Mouse (Mus musculus) limb, embryonic 13.5 days (tissue): ENCODE data around the gene Rgs6. TPM values are rescaled to one million over a fixed set of nuclear protein-coding genes. Genes with fewer than 3 reads are reported as not detected.

ENCODE experiments used
- ATAC-seq: fragments of 200-750 bp; cut with Nextera tagmentation; 2 replicates; pipeline ENCODE4 v1.8.0; 2017; ENCODE audit warnings: low read depth, moderate number of reproducible peaks, moderate TSS enrichment; ENCODE audit not compliant: low FRiP score
- H3K27ac ChIP-seq: fragments of 300-500 bp; sonication (generic); 2 replicates; pipeline ENCODE4 v1.5.1; 2015; ENCODE audit warnings: inconsistent platforms, mild to moderate bottlenecking, moderate library complexity
- H3K27me3 ChIP-seq: fragments of 300-500 bp; sonication (generic); 2 replicates; pipeline ENCODE4 v1.6.1; 2015; ENCODE audit warnings: mild to moderate bottlenecking, inconsistent platforms
- H3K36me3 ChIP-seq: fragments of 300-500 bp; sonication (generic); 2 replicates; pipeline ENCODE4 v1.6.1; 2015; ENCODE audit warnings: inconsistent platforms, mild to moderate bottlenecking, moderate library complexity
- H3K4me1 ChIP-seq: fragments of 300-500 bp; sonication (generic); 2 replicates; pipeline ENCODE4 v1.6.1; 2015; ENCODE audit warnings: inconsistent platforms
- H3K4me2 ChIP-seq: fragments of 300-500 bp; sonication (generic); replicated peaks from 2 replicates; pipeline ENCODE4 v1.6.1; 2015; ENCODE audit warnings: inconsistent platforms, mild to moderate bottlenecking, moderate library complexity
- H3K4me3 ChIP-seq: fragments of 300-500 bp; sonication (generic); 2 replicates; pipeline ENCODE4 v1.5.1; 2015; ENCODE audit warnings: moderate library complexity, mild to moderate bottlenecking, inconsistent platforms
- H3K9ac ChIP-seq: fragments of 300-500 bp; sonication (generic); 2 replicates; pipeline ENCODE4 v1.6.1; 2015; ENCODE audit warnings: mild to moderate bottlenecking, inconsistent platforms
- H3K9me3 ChIP-seq: fragments of 300-500 bp; sonication (generic); 2 replicates; pipeline ENCODE4 v1.6.1; 2016; ENCODE audit warnings: inconsistent platforms
- whole genome bisulfite sequencing: fragments of 180-500 bp; shearing (Covaris S2); methylation state at CpG from one replicate; pipeline ENCODE4 v1.1.7; 2015; 5-methylcytosine and 5-hydroxymethylcytosine counted together
- polyA plus RNA-seq: library from polyadenylated mRNA; unstranded; fragments of >200 nt; fragmentation: Nextera tagmentation; extraction: Ambion mirVana; gene quantifications from 2 replicates; pipeline ENCODE4 v1.2.1, GENCODE M21; 2015

The Rgs6 gene
- polyA plus RNA-seq, 1 experiment from 2014 or later: 2.6 TPM

GRCm38 (mm10) chr12:82819991-82820390 lies 231.9 kb downstream of the Rgs6 start:
- Histone ChIP-seq H3K36me3 (no peaks in the 10 kb centered on the region), H3K4me2 (no peak overlapping the region), H3K27ac (no peak overlapping the region), H3K9me3 (no peaks in the 10 kb centered on the region), H3K9ac (no peak overlapping the region), H3K4me1 (no peaks in the 10 kb centered on the region), H3K27me3 (no peaks in the 10 kb centered on the region), H3K4me3 (no peak overlapping the region)
- 81% methylated on average over 6 of the region's 6 CpGs for WGBS
- ATAC-seq: no peak

GRCm38 (mm10) chr12:82822821-82823620 lies 234.9 kb downstream of the Rgs6 start:
- Histone ChIP-seq H3K9ac (no peak overlapping the region), H3K27me3 (no peaks in the 10 kb centered on the region), H3K9me3 (no peaks in the 10 kb centered on the region), H3K27ac (no peak overlapping the region), H3K4me1 (no peaks in the 10 kb centered on the region), H3K4me2 (no peak overlapping the region), H3K36me3 (no peaks in the 10 kb centered on the region), H3K4me3 (no peak overlapping the region)
- ATAC-seq: no peak
- WGBS: 83% methylated on average over 3 of the region's 3 CpGs

GRCm38 (mm10) chr12:82830333-82830732 lies 242.2 kb downstream of the Rgs6 start:
- H3K27ac ChIP-seq: no peak overlapping the region
- H3K9me3 ChIP-seq: no peaks in the 10 kb centered on the region
- H3K4me1 ChIP-seq: no peaks in the 10 kb centered on the region
- H3K36me3 ChIP-seq: no peaks in the 10 kb centered on the region
- no peak for ATAC-seq
- H3K27me3 ChIP-seq: no peaks in the 10 kb centered on the region
- 86% methylated on average over 8 of the region's 8 CpGs for WGBS
- H3K9ac ChIP-seq: no peak overlapping the region
- H3K4me3 ChIP-seq: no peak overlapping the region
- H3K4me2 ChIP-seq: no peak overlapping the region

GRCm38 (mm10) chr12:82838544-82838943 lies 250.5 kb downstream of the Rgs6 start:
- Histone ChIP-seq H3K27me3 (peaks cover 3% of the 10 kb centered on the region), H3K9me3 (peaks cover 9% of the 10 kb centered on the region; the same call in 1 of the 2 replicates), H3K4me3 (no peak overlapping the region), H3K27ac (no peak overlapping the region), H3K36me3 (no peaks in the 10 kb centered on the region), H3K4me2 (no peak overlapping the region), H3K4me1 (peaks cover 6% of the 10 kb centered on the region), H3K9ac (no peak overlapping the region)
- WGBS: 100% methylated on average over 1 of the region's 1 CpGs
- no peak for ATAC-seq

- Histone ChIP-seq H3K27ac (no peak overlapping the region), H3K9me3 (peaks cover 11% of the 10 kb centered on the region), H3K4me3 (no peak overlapping the region), H3K27me3 (peaks cover 12% of the 10 kb centered on the region), H3K4me2 (no peak overlapping the region), H3K9ac (no peak overlapping the region), H3K36me3 (no peaks in the 10 kb centered on the region), H3K4me1 (peaks cover 11% of the 10 kb centered on the region)
- no peak for ATAC-seq
- WGBS: 51% methylated on average over 6 of the region's 6 CpGs
These were observed 253.5 kb downstream of the Rgs6 start for GRCm38 (mm10) chr12:82841566-82841965.

GRCm38 (mm10) chr12:82848304-82848872 lies 260.3 kb downstream of the Rgs6 start:
- H3K36me3 ChIP-seq: no peaks in the 10 kb centered on the region
- ATAC-seq: peak; percentile 82
- WGBS: 30% methylated on average over 3 of the region's 3 CpGs

GRCm38 (mm10) chr12:82854902-82855301 lies 266.8 kb downstream of the Rgs6 start:
- Histone ChIP-seq H3K9ac (no peak overlapping the region), H3K4me3 (no peak overlapping the region), H3K4me2 (no peak overlapping the region), H3K36me3 (no peaks in the 10 kb centered on the region), H3K27ac (no peak overlapping the region), H3K27me3 (peaks cover 19% of the 10 kb centered on the region), H3K9me3 (no peaks in the 10 kb centered on the region), H3K4me1 (peaks cover 5% of the 10 kb centered on the region)
- 87% methylated on average over 5 of the region's 5 CpGs for WGBS
- no peak for ATAC-seq

More at GRCm38 (mm10) chr12:82848304-82848872, 260.3 kb downstream of the Rgs6 start:
- peaks cover 28% of the 10 kb centered on the region for H3K27me3 ChIP-seq
- H3K4me1 ChIP-seq: peaks cover 5% of the 10 kb centered on the region
- H3K27ac ChIP-seq: no peak overlapping the region
- no peak overlapping the region for H3K4me2 ChIP-seq
- no peak overlapping the region for H3K4me3 ChIP-seq
- H3K9me3 ChIP-seq: peaks cover 6% of the 10 kb centered on the region
- H3K9ac ChIP-seq: no peak overlapping the region

GRCm38 (mm10) chr12:82855333-82856107 lies 267.4 kb downstream of the Rgs6 start:
- H3K36me3 ChIP-seq: no peaks in the 10 kb centered on the region
- no peak overlapping the region for H3K9ac ChIP-seq
- H3K9me3 ChIP-seq: no peaks in the 10 kb centered on the region
- no peak overlapping the region for H3K4me2 ChIP-seq
- WGBS: 43% methylated on average over 4 of the region's 4 CpGs
- no peak overlapping the region for H3K27ac ChIP-seq
- H3K4me1 ChIP-seq: peaks cover 5% of the 10 kb centered on the region
- H3K27me3 ChIP-seq: peaks cover 12% of the 10 kb centered on the region
- no peak overlapping the region for H3K4me3 ChIP-seq
- ATAC-seq: no peak

- Histone ChIP-seq H3K4me2 (no peak overlapping the region), H3K27ac (no peak overlapping the region), H3K4me1 (no peaks in the 10 kb centered on the region), H3K27me3 (no peaks in the 10 kb centered on the region), H3K9me3 (no peaks in the 10 kb centered on the region), H3K36me3 (no peaks in the 10 kb centered on the region), H3K9ac (no peak overlapping the region), H3K4me3 (no peak overlapping the region)
- WGBS: 70% methylated on average over 2 of the region's 2 CpGs
- no peak for ATAC-seq
These were observed 277.6 kb downstream of the Rgs6 start for GRCm38 (mm10) chr12:82865686-82866085.

- 87% methylated on average over 5 of the region's 5 CpGs for WGBS
- ATAC-seq: no peak
- H3K4me2 ChIP-seq: no peak overlapping the region
- no peak overlapping the region for H3K27ac ChIP-seq
- no peak overlapping the region for H3K4me3 ChIP-seq
- H3K36me3 ChIP-seq: no peaks in the 10 kb centered on the region
- H3K27me3 ChIP-seq: no peaks in the 10 kb centered on the region
- H3K9me3 ChIP-seq: no peaks in the 10 kb centered on the region
- H3K9ac ChIP-seq: no peak overlapping the region
- H3K4me1 ChIP-seq: no peaks in the 10 kb centered on the region
These were observed 292.6 kb downstream of the Rgs6 start for GRCm38 (mm10) chr12:82880711-82881110.

GRCm38 (mm10) chr12:82883079-82883478 lies 295.0 kb downstream of the Rgs6 start:
- no peak overlapping the region for H3K4me2 ChIP-seq
- H3K4me1 ChIP-seq: no peaks in the 10 kb centered on the region
- WGBS: 97% methylated on average over 1 of the region's 1 CpGs
- H3K9ac ChIP-seq: no peak overlapping the region
- no peaks in the 10 kb centered on the region for H3K36me3 ChIP-seq
- no peaks in the 10 kb centered on the region for H3K27me3 ChIP-seq
- ATAC-seq: no peak
- no peaks in the 10 kb centered on the region for H3K9me3 ChIP-seq
- no peak overlapping the region for H3K27ac ChIP-seq
- no peak overlapping the region for H3K4me3 ChIP-seq
